Mouse (Mus musculus) embryo, embryonic 10.5 days (tissue): ENCODE measurements at regions not wholly inside any gene's neighbourhood (a gene's known extent, or its start where the extent isn't known, plus 50 kb on each side); places are given as distances from the start of the nearest gene placed in this dataset.
A peak's percentile ranks its signal among the peaks of the same experiment; 100 is the strongest.

ENCODE experiments used
- DNase-seq: peaks from one replicate; pipeline ENCODE4 v3.0.0-alpha.2; 2015; ENCODE audit warnings: low spot score

DNA sequence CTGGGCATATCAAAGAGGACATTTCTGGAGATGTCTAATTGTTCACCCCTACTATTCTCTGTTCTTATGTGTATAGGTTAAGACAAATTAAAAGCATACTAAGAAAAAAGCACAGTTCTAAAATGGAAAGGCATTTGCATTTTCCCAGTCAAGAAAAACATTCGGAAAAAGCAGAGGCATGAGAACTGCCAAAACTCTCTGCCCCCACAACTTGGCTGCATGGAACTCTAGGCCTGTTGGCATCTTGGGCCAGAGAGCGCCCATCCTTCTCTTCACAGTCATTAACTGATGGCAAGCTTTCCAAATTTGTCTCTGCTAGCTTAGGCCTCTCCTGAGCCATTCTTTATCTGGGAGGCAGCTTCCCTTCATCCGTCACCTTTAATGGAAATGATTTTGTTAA lies 281.6 kb downstream of the Tex13c3 start:
- DNase-seq = no peak

DNA sequence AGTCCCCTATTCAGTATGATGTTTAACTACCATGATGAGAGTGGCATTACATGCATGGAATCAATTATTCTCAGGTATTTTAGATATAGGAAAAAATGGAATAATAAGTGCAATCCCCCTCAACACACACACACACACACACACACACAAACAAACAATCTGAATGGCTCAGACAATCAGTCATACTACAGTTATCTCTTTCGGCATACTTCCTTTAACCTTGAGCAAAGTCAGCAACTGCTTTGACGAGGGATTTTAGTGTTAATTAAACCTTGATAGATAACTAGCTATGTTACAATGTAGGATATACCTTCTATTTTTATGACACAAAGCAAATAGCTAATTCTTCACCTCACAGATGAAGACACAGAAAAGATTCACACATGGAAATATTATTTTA lies 312.1 kb downstream of the Tex13c3 start:
- no peak for DNase-seq

DNA sequence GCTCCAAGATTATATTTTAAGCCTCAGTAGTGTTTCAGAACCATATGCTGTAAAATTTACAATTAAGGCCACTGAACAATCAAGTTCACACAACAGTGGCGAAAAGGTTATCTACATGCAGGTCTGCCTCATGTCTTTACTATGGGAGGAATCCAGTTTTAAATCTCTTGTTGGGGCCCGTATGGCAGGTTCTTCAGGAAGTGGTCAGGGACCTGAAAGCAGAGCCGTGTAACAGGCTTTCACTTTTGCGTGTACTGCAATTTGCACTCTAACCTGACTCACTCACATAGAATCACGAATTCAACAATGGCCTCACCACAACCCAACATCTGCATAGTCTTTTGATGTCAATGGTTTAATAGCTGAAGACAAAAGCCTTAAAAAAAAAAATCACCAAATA lies 312.6 kb downstream of the Tex13c3 start:
- no peak for DNase-seq

DNA sequence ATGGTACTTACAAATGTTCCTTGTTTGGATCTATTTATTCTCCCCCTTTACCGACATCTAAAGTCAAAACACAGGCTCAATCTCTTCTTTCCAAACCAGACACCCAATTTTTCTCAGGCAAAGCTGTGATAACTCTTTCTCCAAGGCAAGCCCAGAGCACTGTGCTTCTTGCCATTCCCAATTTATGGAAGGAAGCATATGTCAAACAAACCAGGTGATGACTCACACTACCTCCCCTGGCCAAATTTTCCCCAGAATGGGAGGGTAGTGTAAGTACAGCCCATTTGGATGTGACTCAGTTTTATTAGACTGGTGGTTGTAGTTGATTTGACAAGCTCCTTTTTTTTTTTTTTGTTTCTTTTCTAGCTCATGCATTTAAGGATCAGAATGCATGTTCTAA lies 313.0 kb downstream of the Tex13c3 start:
- DNase-seq = no peak

DNA sequence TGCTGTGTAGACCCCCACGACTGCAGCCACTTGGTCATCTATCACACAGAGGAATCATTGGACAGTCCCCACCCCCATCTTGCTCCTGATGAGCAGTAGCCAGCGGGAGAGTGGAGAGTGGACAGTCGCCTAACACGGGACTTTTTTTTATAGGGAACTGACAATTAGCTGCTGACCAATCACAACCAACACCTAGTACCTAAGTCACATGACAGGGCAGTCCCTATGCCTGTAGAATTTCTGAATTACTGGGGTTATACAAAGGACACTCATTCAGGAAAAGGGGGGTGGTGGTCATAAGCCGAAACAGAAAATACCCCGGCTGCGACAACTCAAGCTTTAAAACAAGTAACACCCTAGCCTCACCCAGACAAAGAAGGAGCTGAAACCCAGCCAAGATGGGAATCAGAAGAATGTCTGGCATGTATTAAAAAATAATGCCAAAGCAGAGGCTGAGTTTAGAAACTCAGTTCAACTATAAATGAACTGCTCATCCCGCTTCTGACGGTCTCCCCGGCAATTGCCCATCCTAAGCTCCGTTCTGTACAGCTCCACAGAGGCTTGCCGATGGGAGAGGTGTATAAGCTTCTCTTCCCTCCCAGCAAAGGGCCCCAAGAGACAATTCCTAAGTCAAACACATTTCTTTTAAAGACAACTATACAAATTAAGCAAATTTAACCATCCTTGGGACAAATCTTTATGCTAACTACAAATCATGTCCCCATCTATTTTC lies 313.8 kb downstream of the Tex13c3 start:
- no peak for DNase-seq

DNA sequence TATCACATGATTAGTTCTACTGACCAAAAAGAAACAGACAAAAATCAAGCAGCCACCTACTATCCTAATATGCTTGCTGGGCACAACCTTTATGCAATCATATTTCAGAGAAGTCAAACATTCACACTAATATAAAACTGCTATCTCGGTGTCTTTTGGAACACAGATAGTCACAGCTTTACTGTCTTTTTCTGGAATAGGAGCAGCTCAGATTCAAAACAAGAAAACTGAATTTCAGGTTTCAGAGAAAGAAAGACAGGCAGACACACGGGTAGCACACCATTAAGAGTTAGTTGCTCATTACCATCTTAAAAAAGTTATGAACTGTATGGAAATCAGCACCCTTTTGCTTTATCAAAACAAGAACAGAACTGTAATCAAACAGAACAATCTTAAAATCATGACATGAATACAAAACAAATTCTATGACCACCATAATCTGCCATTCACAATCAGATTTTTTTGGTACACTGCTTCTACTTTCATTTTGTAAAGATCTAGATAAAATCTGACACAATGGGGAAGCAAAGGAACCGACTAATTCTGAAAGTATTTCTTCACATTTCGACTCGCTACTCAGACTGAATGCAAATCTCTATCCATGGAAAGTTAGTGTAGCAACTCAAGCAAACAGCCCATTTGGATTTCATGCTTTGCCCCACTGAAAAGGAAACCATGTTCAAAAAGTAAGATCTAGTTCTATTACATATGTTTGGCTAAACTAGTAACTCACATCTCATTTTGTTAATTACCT lies 315.1 kb downstream of the Tex13c3 start:
- no peak for DNase-seq

DNA sequence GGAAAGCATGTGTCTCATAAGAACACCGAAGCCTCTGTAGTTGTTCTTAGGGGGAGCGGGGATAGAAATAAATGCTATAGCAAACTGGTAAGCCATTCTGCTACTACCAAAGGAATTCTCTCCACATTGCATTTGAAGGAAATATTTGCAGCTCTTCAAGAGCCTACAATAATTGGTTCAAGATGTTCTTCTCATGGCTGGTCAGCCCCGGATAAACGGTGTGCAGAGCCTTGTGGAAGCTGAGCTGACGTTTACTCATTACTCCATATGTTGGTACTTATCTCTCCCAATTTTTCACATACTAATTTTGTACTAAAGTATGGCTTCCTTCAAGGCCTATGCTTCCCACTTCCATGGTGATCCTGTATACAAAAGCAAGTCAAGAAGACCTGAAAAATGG lies 317.0 kb downstream of the Tex13c3 start:
- peak; percentile 7 for DNase-seq

DNA sequence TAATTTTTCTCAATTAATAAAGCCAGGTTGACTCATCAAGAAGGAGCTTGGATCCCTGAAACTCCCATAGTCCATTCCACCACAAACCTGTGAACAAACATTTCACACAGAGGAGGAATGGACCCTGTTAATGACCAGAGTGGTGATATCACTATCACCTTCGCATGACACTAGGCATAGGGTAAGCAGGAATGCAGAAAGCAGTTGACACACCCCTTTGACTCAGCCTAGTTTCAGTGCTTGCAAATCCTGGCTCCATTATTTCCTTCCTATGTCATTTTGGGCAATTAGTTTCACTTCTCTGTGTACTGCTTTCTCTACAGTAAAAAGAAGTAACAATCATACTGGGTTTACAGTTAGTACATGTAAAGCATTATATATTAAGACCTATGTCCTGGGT lies 318.2 kb downstream of the Tex13c3 start:
- DNase-seq = no peak

DNA sequence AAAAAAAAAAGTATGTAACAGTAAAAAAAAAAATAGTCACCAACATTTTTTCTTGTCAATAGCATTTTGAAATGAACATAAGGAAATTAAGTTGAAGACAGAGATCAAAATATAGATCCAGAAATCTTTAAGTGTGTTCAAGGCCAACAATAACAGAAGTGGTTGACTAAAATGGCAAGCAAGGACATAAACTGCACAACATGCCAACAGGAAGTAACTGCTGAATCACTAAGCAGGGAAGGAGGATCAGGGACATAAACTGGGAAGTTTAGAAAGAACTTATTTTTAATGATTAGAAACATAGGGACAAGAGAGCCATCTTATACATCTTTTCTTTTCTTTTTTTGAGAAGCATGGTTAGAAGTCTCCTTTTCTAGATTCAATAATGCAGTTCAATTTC lies 318.8 kb downstream of the Tex13c3 start:
- DNase-seq = no peak

DNA sequence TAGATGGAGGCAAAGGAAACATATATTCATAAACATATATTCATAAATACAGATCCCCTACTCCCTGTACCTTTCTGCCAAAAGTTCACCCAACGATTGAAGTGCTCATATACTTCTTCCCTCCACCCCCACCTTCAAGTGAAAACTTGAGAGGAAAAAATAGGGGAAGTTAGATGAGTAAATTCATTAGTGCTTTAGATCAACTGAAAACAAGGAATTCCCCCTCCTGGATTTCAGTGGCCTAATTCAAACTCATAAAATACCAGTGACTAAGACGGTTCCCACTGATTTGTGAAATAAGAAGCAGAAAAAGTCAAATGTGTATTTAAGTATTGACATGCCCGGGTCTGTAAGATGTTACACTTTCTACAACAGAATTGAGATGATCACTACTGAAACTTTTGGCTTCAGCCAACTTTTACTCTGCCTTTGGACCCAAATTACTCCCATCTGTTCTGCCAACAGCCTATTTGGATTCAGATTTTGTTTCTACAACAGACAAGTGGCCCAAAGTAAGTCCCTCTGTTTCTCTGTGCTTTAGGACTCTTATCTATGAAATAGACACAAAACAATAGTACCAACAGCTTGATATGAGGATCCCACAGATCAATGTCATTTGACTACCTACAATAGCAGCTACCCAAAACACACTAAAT lies 320.7 kb downstream of the Tex13c3 start:
- no peak for DNase-seq

DNA sequence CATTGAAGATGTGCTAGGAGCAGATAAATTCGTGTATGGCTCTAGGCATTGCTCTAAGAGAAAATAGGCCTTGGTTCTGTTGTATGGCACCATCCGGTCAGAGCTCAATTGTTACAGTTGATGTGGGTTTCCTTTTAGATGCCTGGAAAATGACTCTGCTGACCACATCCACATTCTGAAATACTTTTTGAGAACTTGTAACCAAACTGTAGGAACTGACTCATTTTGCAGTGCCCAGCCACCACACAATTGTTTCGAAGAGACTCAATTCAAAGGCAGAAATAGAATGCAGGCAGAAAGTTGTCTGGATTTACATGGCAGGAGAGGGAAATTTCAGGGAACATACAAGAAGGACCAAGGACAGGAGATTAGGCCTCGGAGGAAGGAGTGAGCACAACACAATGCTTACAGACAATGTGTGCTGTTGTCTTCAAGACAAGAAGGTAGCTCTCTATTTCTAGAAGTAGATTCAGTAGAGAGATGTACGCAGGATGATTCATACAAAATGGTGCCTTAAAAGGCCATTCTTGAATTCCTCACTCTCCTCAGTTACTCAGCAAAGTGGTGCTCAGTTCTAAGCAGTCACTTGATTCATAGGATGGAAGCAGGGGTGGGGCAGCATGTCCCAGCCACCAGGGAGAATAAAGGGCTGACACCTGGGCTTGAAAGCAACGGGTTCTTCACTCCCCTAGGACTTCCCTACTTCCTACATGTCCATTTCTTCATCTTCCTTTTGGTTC lies 323.5 kb downstream of the Tex13c3 start:
- DNase-seq = no peak

DNA sequence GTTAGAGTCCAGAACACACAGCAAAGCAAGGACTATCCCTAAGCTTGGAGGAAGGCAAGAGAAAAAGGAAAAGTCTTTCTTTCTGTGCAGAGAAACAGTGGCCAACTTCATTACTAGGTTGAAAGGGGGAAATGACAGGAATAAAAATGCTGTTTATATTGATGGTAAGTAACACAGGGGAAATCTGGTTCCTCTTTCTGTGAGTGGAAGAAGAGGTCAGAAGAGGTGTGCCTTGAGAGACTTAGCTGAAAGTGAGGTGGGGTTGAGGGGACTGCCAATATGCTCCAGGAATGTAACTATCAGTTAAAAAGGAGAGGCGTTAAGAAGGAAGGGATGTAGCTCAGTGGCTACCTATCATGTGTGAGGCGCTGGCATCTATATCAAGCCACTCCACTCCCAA lies 327.5 kb downstream of the Tex13c3 start:
- no peak for DNase-seq

DNA sequence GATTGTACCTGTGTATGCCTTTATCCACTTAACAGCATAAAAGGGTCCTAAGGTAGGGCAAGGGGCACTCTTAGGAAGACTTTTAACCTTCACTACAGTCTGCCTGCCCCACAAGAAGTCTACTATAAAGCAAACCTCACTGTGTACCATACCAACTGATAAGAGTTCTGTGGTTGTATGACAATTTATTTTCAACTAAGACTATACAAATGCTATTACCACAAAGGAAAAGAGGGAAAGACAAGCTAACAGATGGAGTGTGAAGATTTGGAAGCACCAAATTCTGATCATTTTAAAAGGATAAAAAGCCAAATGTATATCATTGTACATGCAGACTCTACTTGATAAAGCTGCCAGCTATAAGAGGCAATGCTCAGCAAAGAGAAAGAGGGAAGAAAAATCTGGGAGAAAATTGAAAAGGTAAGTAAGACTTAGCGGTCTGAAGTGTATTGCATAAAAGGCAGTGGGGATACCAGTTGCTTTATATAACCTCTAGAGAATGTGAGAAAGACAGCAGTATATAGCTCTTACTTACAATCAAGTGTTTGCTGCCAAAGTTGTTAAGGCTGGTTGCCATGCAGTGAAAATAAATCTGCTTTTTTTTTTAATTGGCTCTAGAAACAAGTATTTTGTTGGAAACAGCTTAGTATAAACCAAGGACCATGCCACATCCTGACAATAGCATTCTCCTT lies 328.8 kb downstream of the Tex13c3 start:
- DNase-seq = no peak

DNA sequence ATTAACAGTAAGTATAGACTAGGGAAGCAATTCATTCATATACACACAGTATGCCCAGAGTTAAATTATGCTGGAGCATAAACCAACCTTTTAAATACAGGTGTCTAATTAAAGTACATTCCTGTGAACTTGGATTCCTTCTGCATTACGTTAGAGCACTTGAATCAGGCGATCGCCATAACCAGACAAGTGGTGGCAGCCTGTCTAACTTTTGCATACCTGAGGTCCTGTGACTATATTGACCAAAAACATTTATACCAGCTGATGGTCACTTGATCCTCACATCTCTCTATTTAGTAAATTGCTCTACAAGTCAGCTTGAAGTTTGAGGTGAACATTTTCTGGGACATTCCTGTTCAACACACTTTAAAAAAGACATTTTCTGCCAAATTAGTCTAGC lies 330.5 kb downstream of the Tex13c3 start:
- DNase-seq = no peak

DNA sequence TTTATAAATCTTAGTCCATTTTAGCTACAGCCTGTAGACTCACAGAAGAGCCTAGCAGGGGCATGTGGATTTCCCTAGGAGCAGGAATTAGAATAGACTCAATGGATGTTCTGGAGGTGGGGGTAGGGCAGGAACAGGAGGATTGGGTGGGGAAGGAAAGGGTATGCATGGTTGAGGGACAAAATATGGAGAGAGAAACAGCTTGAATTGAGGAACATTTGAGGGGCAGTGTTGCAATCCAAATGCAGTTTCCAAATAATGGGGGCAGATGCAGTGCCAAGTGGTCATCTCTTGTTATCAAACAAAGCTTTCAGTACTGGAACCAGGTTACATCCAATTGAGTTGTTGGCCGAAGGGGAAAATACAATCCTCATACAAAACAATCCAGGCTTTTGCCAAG lies 332.4 kb downstream of the Tex13c3 start:
- DNase-seq = no peak

DNA sequence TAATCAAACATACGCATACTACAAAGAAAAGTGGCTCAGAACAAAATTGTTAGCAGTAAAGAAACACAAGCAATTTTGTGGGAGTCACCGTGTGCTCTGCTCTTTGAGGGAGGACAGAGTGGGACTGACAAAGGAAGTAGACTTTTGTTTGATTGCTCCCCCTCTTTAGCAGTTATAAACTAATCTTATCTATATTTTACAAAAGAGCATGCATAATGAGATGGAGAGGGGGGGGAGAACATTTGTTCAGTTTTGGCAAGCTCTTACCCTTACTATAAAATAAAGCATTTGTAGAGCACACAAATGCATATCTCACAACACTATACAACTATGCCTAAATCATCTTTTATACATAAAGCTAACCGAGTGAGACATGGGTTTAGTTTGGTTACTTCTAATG lies 332.9 kb downstream of the Tex13c3 start:
- DNase-seq = no peak

DNA sequence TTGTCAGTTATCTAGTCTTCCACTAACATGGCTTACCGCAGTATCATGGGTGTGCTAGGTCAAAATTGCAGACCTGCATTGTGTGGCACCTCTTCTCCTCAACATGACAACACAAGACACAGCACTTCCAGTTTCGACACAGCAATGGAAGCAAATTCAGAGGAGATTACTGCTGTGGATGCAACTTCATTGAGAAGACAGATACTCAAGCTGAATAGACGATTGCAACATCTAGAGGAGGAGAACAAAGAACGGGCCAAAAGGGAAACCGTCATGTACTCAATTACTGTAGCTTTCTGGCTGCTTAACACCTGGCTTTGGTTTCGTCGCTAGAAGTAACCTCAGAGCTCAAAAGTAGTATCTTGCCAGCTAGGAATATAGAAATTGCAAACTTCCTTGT lies 368.4 kb downstream of the Tex13c3 start:
- no peak for DNase-seq

DNA sequence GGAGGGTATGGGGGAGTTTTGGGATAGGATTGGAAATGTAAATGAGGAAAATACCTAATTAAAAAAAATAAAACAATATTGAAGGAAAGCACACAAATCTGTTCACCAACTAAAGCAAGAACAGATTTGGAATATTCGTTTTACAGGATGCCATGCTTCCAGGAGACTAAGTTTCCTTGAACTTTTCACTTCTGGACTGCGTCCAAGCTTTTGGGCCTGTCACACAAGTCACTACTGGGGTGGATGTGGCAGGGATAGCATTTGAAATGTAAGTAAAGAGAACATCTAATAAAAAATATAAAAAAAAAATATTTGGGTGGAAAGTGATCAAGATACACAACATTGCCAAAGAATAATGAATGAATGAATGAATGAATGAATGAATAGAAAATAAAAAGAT lies 378.2 kb downstream of the Tex13c3 start:
- no peak for DNase-seq

DNA sequence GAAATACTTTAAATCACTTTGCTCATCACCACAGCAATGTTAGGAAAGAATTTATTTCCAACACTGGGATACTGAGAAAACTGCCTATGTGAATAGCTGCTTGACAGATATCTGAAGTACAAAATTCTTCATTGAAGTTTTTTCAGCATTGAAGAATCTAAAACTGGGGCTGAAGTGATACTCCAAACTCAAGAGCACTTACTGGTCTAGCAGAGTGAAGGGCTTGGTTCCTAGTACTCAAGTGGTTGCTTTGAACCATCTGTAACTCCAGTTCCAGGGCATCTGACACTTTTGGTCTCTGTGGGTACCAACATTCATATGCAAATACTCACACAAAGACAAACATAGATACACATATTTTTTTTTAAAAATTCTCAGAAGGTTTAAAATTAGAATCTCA lies 385.2 kb downstream of the Tex13c3 start:
- no peak for DNase-seq

DNA sequence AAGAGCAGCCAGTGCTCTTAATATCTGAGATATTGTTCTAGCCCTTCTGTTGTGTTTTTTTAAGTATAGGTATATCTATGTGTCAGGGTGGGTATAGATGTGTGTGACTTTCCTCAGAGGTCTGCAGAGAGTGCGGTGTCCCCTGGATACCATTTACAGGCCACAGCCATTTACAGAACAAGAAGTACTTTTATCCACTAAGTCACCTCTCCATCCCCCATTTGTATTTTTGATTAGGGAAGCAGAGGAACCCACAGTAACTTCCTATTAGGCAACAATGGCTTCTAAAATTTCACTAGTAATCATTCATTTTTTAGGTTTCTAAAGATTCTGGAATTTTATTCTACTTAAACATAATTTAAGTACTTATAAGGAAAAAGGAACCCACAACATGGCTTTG lies 396.7 kb downstream of the Tex13c3 start:
- DNase-seq = no peak

DNA sequence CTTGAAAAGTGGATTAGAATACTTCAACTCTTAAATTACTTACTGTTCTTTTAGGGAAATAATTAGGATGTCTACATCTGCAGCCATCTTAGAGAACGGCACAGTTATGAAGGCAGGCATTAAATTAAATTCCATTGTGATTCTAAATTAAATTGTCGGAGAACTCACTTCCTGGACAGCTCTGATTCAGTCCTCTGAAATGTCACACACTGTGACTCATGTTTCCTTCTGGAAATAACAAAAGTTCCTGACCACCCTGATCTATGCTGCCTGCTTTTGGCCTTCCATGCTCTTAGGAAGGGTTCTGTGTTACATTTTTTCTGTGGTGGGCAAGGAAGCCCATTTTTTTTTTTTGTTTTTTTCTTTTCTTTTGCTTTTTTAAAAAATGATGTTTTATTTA lies 401.1 kb downstream of the Tex13c3 start:
- DNase-seq = no peak
